Mouse (Mus musculus) retina, adult 2 months (tissue): ENCODE measurements at regions not wholly inside any gene's neighbourhood (a gene's known extent, or its start where the extent isn't known, plus 50 kb on each side); places are given as distances from the start of the nearest gene placed in this dataset.
"Not testable (repeated sequence)": the region's sequence is repeated elsewhere in the genome, so short reads cannot be mapped to it uniquely, and the experiment has no call there.

Experiments used
- DNase-seq: peaks from one replicate; pipeline ENCODE4 v3.0.0-alpha.2; 2012; ENCODE audit warnings: low read depth, low spot score

- DNase-seq, result no peak
Observed at GRCm38 (mm10) chr10:33715701-33716250, 70.7 kb downstream of the Sult3a2 start.

- DNase-seq, result not testable (repeated sequence)
Observed at GRCm38 (mm10) chr10:33708656-33709055, 77.8 kb downstream of the Sult3a2 start.

- not testable (repeated sequence) for DNase-seq
Observed at GRCm38 (mm10) chr10:33704245-33704644, 79.7 kb upstream of the Clvs2 start.

DNA sequence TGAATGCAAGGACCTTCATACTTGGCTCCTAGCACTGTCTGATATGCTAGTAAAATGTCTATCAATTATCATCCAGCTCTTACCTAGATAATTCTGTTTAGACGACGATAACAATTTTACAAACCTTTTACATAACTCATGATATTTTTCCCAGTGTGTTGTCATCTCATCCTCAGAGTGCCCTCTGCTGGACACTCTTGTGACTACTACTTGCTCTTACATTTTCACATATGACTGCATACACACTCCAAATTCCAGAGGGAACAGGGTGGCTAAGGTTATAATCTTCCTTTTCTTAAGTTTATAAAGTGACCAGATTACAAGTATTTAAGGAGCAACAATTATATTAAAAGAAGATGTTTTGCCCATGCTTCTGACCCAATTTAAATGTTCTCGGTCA, 78.9 kb upstream of the Clvs2 start:
- peak; percentile 37 for DNase-seq
